Mouse (Mus musculus) liver, embryonic 14.5 days (tissue): ENCODE results near the gene Ppt1. TPM values are rescaled to one million over a fixed set of nuclear protein-coding genes. Genes with fewer than 3 reads are reported as not detected.

ENCODE experiments used
- ATAC-seq: fragments of 200-750 bp; cut with Nextera tagmentation; 2 replicates; pipeline ENCODE4 v1.8.0; 2017; ENCODE audit warnings: moderate number of reproducible peaks, mild to moderate bottlenecking, moderate library complexity; ENCODE audit not compliant: insufficient read depth
- DNase-seq, 3 experiments: peaks; one replicate each; pipeline ENCODE4 v3.0.0-alpha.2; 2012 to 2013; ENCODE audit warnings: low read depth in 3 of 3, low spot score in 3 of 3
- H3K27ac ChIP-seq: fragments of 300-500 bp; sonication (generic); 2 replicates; pipeline ENCODE4 v1.5.1; 2014; ENCODE audit warnings: moderate library complexity, mild to moderate bottlenecking, control low read depth, inconsistent platforms
- H3K27me3 ChIP-seq: fragments of 300-500 bp; sonication (generic); 2 replicates; pipeline ENCODE4 v1.6.1; 2014; ENCODE audit warnings: mild to moderate bottlenecking, low read length, moderate library complexity; ENCODE audit not compliant: control insufficient read depth, insufficient read depth
- H3K36me3 ChIP-seq: fragments of 300-500 bp; sonication (generic); replicated peaks from 2 replicates; pipeline ENCODE4 v1.6.1; 2014; ENCODE audit warnings: low read depth; ENCODE audit not compliant: control insufficient read depth, insufficient read depth
- H3K4me1 ChIP-seq, 2 experiments: fragments of 200-500 bp in 1 of 2; fragments of 300-500 bp in 1 of 2; sonication (generic) in 1 of 2; replicated peaks; 2 replicates each; pipeline ENCODE4 v1.6.1; 2012 to 2014; ENCODE audit warnings: antibody characterized with exemption in 1 of 2, inconsistent platforms in 1 of 2, low read length in 1 of 2; ENCODE audit not compliant: control insufficient read depth in 2 of 2, insufficient read depth in 2 of 2
- H3K4me2 ChIP-seq: fragments of 300-500 bp; sonication (generic); 2 replicates; pipeline ENCODE4 v1.6.1; 2014; ENCODE audit warnings: low read depth, mild to moderate bottlenecking, control low read depth, moderate library complexity
- H3K4me3 ChIP-seq, 2 experiments: fragments of 200-500 bp in 1 of 2; fragments of 300-500 bp in 1 of 2; sonication (generic) in 1 of 2; 2 replicates each; pipeline ENCODE4 v1.5.1; 2012 to 2014; ENCODE audit warnings: low read depth in 2 of 2, low read length in 2 of 2, mild to moderate bottlenecking in 2 of 2, control low read depth in 1 of 2, inconsistent platforms in 1 of 2, moderate library complexity in 1 of 2; ENCODE audit not compliant: insufficient read depth in 1 of 2
- H3K9ac ChIP-seq: fragments of 300-500 bp; sonication (generic); replicated peaks from 2 replicates; pipeline ENCODE4 v1.6.1; 2014; ENCODE audit warnings: mild to moderate bottlenecking, control low read depth, moderate library complexity
- H3K9me3 ChIP-seq: fragments of 300-500 bp; sonication (generic); 2 replicates; pipeline ENCODE4 v1.6.1; 2016; ENCODE audit warnings: low read length, mixed read lengths; ENCODE audit not compliant: control insufficient read depth
- CTCF ChIP-seq: IDR thresholded peaks from 2 replicates; pipeline ENCODE4 v1.5.1; 2016; ENCODE audit warnings: antibody characterized with exemption, low read depth, control low read depth
- EP300 ChIP-seq: IDR thresholded peaks from 2 replicates; pipeline ENCODE4 v1.6.1; 2016; ENCODE audit warnings: antibody characterized with exemption, low read depth
- WGBS: fragments of 180-500 bp; shearing (Covaris S2); extraction: QIAGEN DNeasy Blood & Tissue Kit; methylation state at CpG from one replicate; pipeline ENCODE4 v1.1.7; 2014; ENCODE audit not compliant: insufficient replicate concordance; 5-methylcytosine and 5-hydroxymethylcytosine counted together
- polyA plus RNA-seq, 2 experiments: library from polyadenylated mRNA; depleted of rRNA in 1 of 2; stranded (reverse) in 1 of 2; unstranded in 1 of 2; fragments of >200 nt; fragmentation: Nextera tagmentation in 1 of 2; extraction: Ambion mirVana in 1 of 2; gene quantifications; 2 replicates each; pipeline versions ENCODE4 v1.2.1 to v1.2.3; 2012 to 2014

Gene Ppt1
- polyA plus RNA-seq, 2 experiments = 10.4 to 17.6 TPM

GRCm38 (mm10) chr4:122873003-122873402, 37.0 kb downstream of the Ppt1 start:
- peak overlapping the region; percentile 47 for H3K4me2 ChIP-seq
- ATAC-seq (peak; percentile 82), DNase-seq (peak in 2 of 3 experiments; percentile 41)
- no peaks in the 10 kb centered on the region for H3K9me3 ChIP-seq
- peak overlapping the region; percentile 27; the same call in 1 of the 2 replicates for H3K27ac ChIP-seq
- H3K4me3 ChIP-seq = no peak overlapping the region
- peaks cover 19 to 20% of the 10 kb centered on the region in 2 experiments for H3K4me1 ChIP-seq
- no peak overlapping the region for H3K9ac ChIP-seq
- peak; percentile 44; the same call in 1 of the 2 replicates for TF ChIP-seq EP300
- no peak for TF ChIP-seq CTCF
- peaks cover 24% of the 10 kb centered on the region for H3K36me3 ChIP-seq
- WGBS = 11% methylated on average over 5 of the region's 5 CpGs
- no peaks in the 10 kb centered on the region for H3K27me3 ChIP-seq

- TF ChIP-seq EP300 = peak; percentile 54
- no peak for TF ChIP-seq CTCF
- H3K36me3 ChIP-seq = peaks cover 21% of the 10 kb centered on the region
- peak; percentile 68; the same call in 1 of the 2 replicates for ATAC-seq
- no peaks in the 10 kb centered on the region for H3K27me3 ChIP-seq
- no peak overlapping the region for H3K9ac ChIP-seq
- WGBS = 15% methylated on average over 4 of the region's 4 CpGs
- peak overlapping the region; percentile 47 for H3K4me2 ChIP-seq
- peak overlapping the region; percentile 27; the same call in 1 of the 2 replicates for H3K27ac ChIP-seq
- peaks cover 19 to 20% of the 10 kb centered on the region in 2 experiments for H3K4me1 ChIP-seq
- no peak for DNase-seq
- no peaks in the 10 kb centered on the region for H3K9me3 ChIP-seq
- H3K4me3 ChIP-seq = no peak overlapping the region
These were observed 37.5 kb downstream of the Ppt1 start for GRCm38 (mm10) chr4:122873512-122873911.

DNA sequence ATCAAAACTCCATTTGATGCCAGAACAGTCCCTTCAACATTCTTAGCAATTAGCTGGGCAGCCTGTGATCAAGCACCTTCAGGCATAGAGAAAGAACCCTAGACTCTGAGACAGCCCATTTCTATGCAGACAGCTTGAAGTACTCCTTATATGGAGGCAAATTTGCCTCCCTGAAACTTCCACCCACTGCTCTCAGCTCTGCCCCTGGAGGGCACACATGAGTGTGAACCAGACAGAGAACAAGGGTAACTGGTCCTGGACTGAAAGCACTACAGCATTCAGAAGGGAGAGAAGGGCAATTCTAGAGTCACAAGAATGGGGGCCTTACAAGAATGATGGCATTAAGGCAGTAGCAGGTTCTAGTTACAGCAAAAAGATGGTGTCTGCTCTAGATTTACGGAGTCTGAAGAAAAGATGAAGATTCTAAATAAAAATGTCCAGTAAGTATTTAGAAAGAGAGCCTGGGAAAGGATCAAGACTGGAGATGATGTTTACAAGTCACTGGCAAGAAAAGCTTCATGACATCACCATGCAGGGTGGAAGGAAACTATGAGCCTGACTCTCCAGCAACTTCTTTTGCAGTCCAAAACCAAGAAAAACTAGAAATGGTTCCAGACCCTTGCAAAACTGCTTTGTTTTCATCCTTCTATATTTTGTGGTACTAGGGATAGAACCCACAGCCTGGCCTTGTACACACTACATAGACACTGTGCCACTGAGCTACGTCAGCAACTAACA, 42.5 kb downstream of the Ppt1 start:
- no peaks in the 10 kb centered on the region for H3K36me3 ChIP-seq
- no peaks in the 10 kb centered on the region for H3K27me3 ChIP-seq
- TF ChIP-seq EP300 = no peak
- TF ChIP-seq CTCF = no peak
- no peak for DNase-seq
- peaks cover 10 to 11% of the 10 kb centered on the region in 2 experiments for H3K4me1 ChIP-seq
- H3K9ac ChIP-seq = no peak overlapping the region
- no peak overlapping the region for H3K27ac ChIP-seq
- no peak overlapping the region for H3K4me3 ChIP-seq
- no peak overlapping the region for H3K4me2 ChIP-seq
- WGBS = 77% methylated on average over 2 of the region's 2 CpGs
- H3K9me3 ChIP-seq = no peaks in the 10 kb centered on the region
- ATAC-seq = no peak

GRCm38 (mm10) chr4:122882544-122882943, 46.5 kb downstream of the Ppt1 start:
- no peak overlapping the region for H3K4me3 ChIP-seq
- TF ChIP-seq CTCF (no peak), EP300 (no peak)
- no peak overlapping the region for H3K27ac ChIP-seq
- H3K36me3 ChIP-seq = no peaks in the 10 kb centered on the region
- no peak for ATAC-seq
- no peak overlapping the region for H3K4me2 ChIP-seq
- no peak for DNase-seq
- 52% methylated on average over 3 of the region's 3 CpGs for WGBS
- H3K4me1 ChIP-seq = peaks cover 20 to 21% of the 10 kb centered on the region in 2 experiments
- no peaks in the 10 kb centered on the region for H3K9me3 ChIP-seq
- H3K9ac ChIP-seq = no peak overlapping the region
- H3K27me3 ChIP-seq = no peaks in the 10 kb centered on the region

- no peak for TF ChIP-seq EP300
- no peak for TF ChIP-seq CTCF
- Histone ChIP-seq H3K36me3 (no peaks in the 10 kb centered on the region), H3K4me3 (no peak overlapping the region), H3K4me1 (peaks cover 20 to 21% of the 10 kb centered on the region in 2 experiments), H3K27ac (no peak overlapping the region), H3K9me3 (no peaks in the 10 kb centered on the region), H3K4me2 (peak overlapping the region; percentile 100; the same call in 1 of the 2 replicates), H3K9ac (no peak overlapping the region), H3K27me3 (no peaks in the 10 kb centered on the region)
- ATAC-seq (no peak), DNase-seq (no peak)
- WGBS = 80% methylated on average over 3 of the region's 3 CpGs
These were observed 47.3 kb downstream of the Ppt1 start for GRCm38 (mm10) chr4:122883294-122883693.
